Mouse (Mus musculus) testis, postnatal 10 days (tissue): Measurements from ENCODE around the gene Olfr1204.

Experiments
- DNase-seq: peaks from one replicate; pipeline ENCODE4 v3.0.0; 2021; ENCODE audit warnings: low spot score

Gene Olfr1204

DNA sequence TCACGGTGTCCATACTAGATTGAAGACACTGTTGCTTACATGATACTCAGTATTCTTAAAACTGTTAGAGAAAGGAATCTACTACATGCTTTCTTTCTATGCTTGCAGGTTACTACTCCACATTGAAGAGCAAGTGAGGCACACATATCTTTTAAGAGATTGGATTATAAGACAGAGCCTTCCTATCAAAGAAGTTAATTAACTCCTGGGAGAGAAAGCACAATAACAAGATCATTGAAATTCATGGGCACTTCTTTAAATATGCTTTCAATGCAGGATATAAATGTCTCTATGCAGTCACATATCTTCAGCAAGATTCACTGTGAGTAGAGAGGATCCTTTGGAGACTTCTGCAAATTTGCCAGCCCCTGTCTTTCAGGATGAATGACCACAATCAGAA, at the start of gene Olfr1204:
TSS of gene Olfr1204 (plus strand) at position 301 of the 400 bp plus-strand sequence.
- no peak for DNase-seq

DNA sequence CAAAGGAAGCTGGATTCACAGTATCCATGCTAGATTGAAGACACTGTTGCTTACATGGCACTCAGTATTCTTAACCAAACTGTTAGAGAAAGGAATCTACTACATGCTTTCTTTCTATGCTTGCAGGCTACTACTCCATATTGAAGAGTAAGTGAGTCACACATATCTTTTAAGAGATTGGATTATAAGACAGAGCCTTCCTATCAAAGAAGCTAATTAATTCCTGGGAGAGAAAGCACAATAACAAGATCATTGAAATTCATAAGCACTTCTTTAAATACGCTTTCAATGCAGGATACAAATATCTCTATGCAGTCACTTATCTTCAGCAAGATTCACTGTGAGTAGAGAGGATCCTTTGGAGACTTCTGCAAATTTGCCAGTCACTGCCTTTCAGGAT, 34.9 kb upstream of the Olfr1204 start, which contains the start of gene Olfr1202:
TSS of gene Olfr1202 (plus strand) at position 301 of the 400 bp plus-strand sequence.
- DNase-seq: no peak

DNA sequence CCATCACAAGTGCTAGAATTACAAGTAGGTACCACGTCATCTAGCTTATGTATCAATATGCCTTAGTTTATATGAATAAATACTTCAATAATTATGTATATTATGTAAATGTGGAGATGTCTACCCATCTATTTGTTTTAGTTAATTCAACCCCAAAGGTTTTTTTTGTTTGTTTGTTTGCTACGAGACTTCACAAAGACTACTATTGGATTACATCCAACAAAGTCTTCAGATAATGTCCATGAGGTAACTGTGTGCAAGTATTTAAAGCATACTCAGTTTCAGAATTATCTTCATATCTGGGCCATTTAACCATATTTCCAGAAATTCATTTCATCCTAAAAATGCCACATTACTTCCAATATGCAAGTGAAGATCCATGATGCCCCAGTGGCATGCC, 19.7 kb upstream of the Olfr1204 start, which contains the start of gene Olfr1205:
TSS of gene Olfr1205 (plus strand) at position 301 of the 400 bp plus-strand sequence.
- DNase-seq: no peak

DNA sequence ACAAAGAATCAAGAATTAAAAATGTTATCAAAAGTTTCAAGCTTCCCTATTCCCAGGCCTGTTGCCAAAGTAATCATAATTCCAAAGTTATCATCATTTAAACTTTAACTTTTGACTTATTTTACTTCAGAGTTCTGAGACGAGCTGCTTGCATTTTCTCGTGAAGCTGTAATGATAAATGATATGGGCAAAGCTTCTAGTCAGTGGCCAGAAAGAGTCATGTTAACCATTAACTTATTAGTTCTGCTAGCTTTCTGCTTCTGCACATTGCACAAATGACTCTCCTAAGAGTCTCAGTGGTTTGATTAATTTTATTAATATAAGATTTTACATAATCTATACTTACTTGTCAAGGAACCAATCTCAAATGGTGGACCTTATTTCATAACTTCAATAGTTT, 10.6 kb upstream of the Olfr1204 start:
- DNase-seq: no peak

DNA sequence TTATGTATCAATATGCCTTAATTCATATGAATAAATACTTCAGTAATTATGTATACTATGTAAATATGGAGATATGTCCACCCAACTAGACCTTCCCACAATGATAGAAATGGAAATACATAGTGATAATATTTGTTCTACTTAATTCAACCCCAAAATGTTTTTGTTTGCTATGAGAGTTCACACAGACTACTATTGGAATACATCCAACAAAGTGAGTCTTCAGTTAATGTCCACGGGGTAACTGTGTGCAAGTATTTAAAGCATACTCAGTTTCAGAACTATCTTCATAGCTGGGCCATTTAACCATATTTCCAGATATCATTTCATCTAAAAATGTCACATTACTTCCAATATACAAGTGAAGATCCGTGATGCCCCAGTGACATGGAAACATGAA, 13.8 kb downstream of the Olfr1204 start, which contains the start of gene Olfr1206:
TSS of gene Olfr1206 (plus strand) at position 301 of the 400 bp plus-strand sequence.
- DNase-seq: no peak

DNA sequence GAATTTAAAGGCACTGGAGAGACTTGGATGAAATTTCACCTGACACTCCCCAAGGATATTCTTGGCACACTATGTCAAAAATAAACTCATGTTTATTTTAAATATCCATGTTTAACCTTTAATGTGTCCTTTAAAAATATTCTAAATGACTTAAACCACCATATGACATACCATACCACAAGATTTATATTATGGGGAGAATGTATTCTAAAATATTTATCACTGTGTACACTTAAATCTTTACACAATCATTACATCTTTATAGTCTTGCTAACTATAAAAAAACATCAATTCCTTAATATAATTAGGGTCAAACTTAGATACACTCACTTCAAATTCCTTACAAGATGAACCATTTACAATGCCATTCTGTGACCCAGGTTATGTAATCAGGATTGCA, 53.1 kb downstream of the Olfr1204 start, which contains the start of gene Olfr1208:
TSS of gene Olfr1208 (minus strand) at position 101 of the 400 bp plus-strand sequence.
- DNase-seq: no peak
